ENCODE assay signal across 29 mouse cellular contexts in the genomic region with DNA sequence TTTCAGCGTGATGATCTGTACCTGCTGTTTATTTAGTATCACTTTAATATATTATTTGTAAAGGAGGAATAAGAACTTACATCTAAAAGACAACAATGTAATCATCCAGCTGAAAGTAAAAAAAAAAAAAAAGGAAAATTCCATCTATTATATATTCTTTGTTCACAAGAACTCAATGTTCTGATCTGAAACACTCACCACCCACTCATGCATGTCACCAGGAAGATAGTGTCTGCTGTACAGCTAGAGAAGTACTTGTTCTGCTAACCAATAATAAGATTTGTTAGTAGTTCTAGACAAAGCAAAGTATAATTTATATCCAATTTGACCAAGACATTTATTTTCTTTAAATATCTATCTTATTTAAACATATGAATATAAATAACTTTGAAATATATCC.
DNase-seq lines count a peak whose midpoint lies in the region; ATAC-seq and TF ChIP-seq lines count a peak whose summit lies in the region.
"Had no signal": no experiment of that assay in that cellular context is flagged by ENCODE, and none has a peak within 500 bp of the region (broad histone marks: within the 10 kb centered on the region; RNA-seq: fewer than 3 reads in every experiment).

No protein-coding gene starts in this region.

- no peak overlapping the region for H3K27ac ChIP-seq in heart, postnatal 0 days (ENCODE audit: low read depth)
- no peak overlapping the region for H3K27ac ChIP-seq in heart, embryonic 12.5 days (ENCODE audit: poor library complexity, severe bottlenecking)
- H3K27ac ChIP-seq in layer of hippocampus, adult 2 months = peak overlapping the region; percentile 56
- H3K27ac ChIP-seq: embryonic facial prominence, embryonic 13.5 days; embryonic facial prominence, embryonic 15.5 days; forebrain, embryonic 10.5 days; forebrain, embryonic 12.5 days had no signal

- H3K9me3 ChIP-seq in heart, postnatal 0 days (replicated peaks; ENCODE audit: control insufficient read depth, low read length) = no peaks in the 10 kb centered on the region
- no peaks in the 10 kb centered on the region for H3K9me3 ChIP-seq in heart, embryonic 12.5 days (replicated peaks)
- H3K9me3 ChIP-seq: embryonic facial prominence, embryonic 13.5 days; embryonic facial prominence, embryonic 15.5 days; forebrain, embryonic 10.5 days; forebrain, embryonic 12.5 days; G1E had no signal

- peak; percentile 58; the same call in 1 of the 2 replicates for ATAC-seq in frontal cortex, adult (ENCODE audit: low TSS enrichment)
- no peak for ATAC-seq in heart, postnatal 0 days (ENCODE audit: insufficient read depth, low read depth)
- ATAC-seq in heart, embryonic 12.5 days (ENCODE audit: insufficient number of reproducible peaks, low FRiP score) = no peak
- ATAC-seq: activated CD4-positive, CD25-positive, alpha-beta regulatory T cell, adult 4 months; CD4-positive, CD25-positive, alpha-beta regulatory T cell, adult 4 months; forebrain, embryonic 14.5 days; Patski had no signal

- no peak for DNase-seq in frontal cortex, postnatal 10 days (ENCODE audit: low spot score in 2 of 2)
- DNase-seq in heart, postnatal 0 days (ENCODE audit: low spot score) = peak; percentile 7
- no peak for DNase-seq in layer of hippocampus, adult 2 months (ENCODE audit: low spot score in 2 of 2)
- no peak for DNase-seq in layer of hippocampus, postnatal 10 days (ENCODE audit: low spot score in 2 of 2)
- peak; percentile 61 for DNase-seq in brain, adult 2 months (ENCODE audit: low read depth, low spot score)
- DNase-seq: adrenal gland, adult 8-10 months; adrenal gland, postnatal 14 days; adrenal gland, postnatal 36 days; B cell, adult 2 months; cerebellum, adult 11 months; cerebellum, adult 18-20 months; cerebellum, adult 8-10 months; cerebellum, adult 9-11 months; cerebellum, postnatal 14 days; cerebellum, postnatal 36 days; embryo, embryonic 11 days had no signal

- H3K36me3 ChIP-seq in heart, postnatal 0 days (replicated peaks; ENCODE audit: control insufficient read depth, insufficient read depth, low read length) = no peaks in the 10 kb centered on the region
- H3K36me3 ChIP-seq in heart, embryonic 12.5 days = no peaks in the 10 kb centered on the region
- H3K36me3 ChIP-seq: embryonic facial prominence, embryonic 13.5 days; embryonic facial prominence, embryonic 15.5 days; forebrain, embryonic 10.5 days; forebrain, embryonic 12.5 days; G1E had no signal

- H3K4me2 ChIP-seq in heart, postnatal 0 days (ENCODE audit: low read depth, low read length) = no peak overlapping the region
- no peak overlapping the region for H3K4me2 ChIP-seq in heart, embryonic 12.5 days
- H3K4me2 ChIP-seq: embryonic facial prominence, embryonic 13.5 days; embryonic facial prominence, embryonic 15.5 days; forebrain, embryonic 12.5 days had no signal

- H3K27me3 ChIP-seq in heart, postnatal 0 days (ENCODE audit: control insufficient read depth, insufficient read depth, low read length) = no peaks in the 10 kb centered on the region
- H3K27me3 ChIP-seq in heart, embryonic 12.5 days (replicated peaks) = no peaks in the 10 kb centered on the region
- H3K27me3 ChIP-seq: CH12.LX; embryonic facial prominence, embryonic 13.5 days; embryonic facial prominence, embryonic 15.5 days; forebrain, embryonic 12.5 days; Patski had no signal

- 56% methylated on average over 1 of the region's 1 CpGs for WGBS in heart, postnatal 0 days
- 68% methylated on average over 1 of the region's 1 CpGs for WGBS in heart, embryonic 12.5 days

- H3K4me1 ChIP-seq in heart, postnatal 0 days (ENCODE audit: control insufficient read depth, insufficient read depth) = no peaks in the 10 kb centered on the region
- H3K4me1 ChIP-seq in heart, embryonic 12.5 days (replicated peaks) = no peaks in the 10 kb centered on the region
- H3K4me1 ChIP-seq: embryonic facial prominence, embryonic 13.5 days; embryonic facial prominence, embryonic 15.5 days; forebrain, embryonic 10.5 days; forebrain, embryonic 12.5 days had no signal

- TF ChIP-seq EP300 in heart, postnatal 0 days (IDR thresholded peaks at IDR 0.05; ENCODE audit: low read depth) = 0 out of 2 replicates have a peak, but pooled peaks have one; percentile 47

- no peak overlapping the region for H3K9ac ChIP-seq in heart, postnatal 0 days (replicated peaks; ENCODE audit: low read depth, low read length)
- no peak overlapping the region for H3K9ac ChIP-seq in heart, embryonic 12.5 days
- H3K9ac ChIP-seq: embryonic facial prominence, embryonic 13.5 days; embryonic facial prominence, embryonic 15.5 days; forebrain, embryonic 12.5 days had no signal

- no peak for TF ChIP-seq CTCF in heart, postnatal 0 days (IDR thresholded peaks at IDR 0.05; ENCODE audit: low read depth)
- TF ChIP-seq CTCF in layer of hippocampus, adult 2 months (conservative IDR thresholded peaks at IDR 0.05) = no peak

- no peak overlapping the region for H3K4me3 ChIP-seq in heart, postnatal 0 days (ENCODE audit: low read depth, low read length)
- H3K4me3 ChIP-seq in heart, embryonic 12.5 days = no peak overlapping the region
- H3K4me3 ChIP-seq in layer of hippocampus, adult 2 months = no peak overlapping the region
- H3K4me3 ChIP-seq: embryonic facial prominence, embryonic 13.5 days; embryonic facial prominence, embryonic 15.5 days; erythroblast, embryonic 14.5 days; forebrain, embryonic 10.5 days; forebrain, embryonic 12.5 days had no signal

Comparison
In these comparisons a context has a peak if more than half of its experiments do, and no peak if none do; other contexts are left out.
1. DNase-seq: peak in heart, postnatal 0 days (single experiment) and brain, adult 2 months (single experiment); none in frontal cortex, postnatal 10 days (0 of 2), layer of hippocampus, adult 2 months (0 of 2) and layer of hippocampus, postnatal 10 days (0 of 2).